Comparison of ENCODE assay signal across 8 mouse cellular contexts in the genomic region with DNA sequence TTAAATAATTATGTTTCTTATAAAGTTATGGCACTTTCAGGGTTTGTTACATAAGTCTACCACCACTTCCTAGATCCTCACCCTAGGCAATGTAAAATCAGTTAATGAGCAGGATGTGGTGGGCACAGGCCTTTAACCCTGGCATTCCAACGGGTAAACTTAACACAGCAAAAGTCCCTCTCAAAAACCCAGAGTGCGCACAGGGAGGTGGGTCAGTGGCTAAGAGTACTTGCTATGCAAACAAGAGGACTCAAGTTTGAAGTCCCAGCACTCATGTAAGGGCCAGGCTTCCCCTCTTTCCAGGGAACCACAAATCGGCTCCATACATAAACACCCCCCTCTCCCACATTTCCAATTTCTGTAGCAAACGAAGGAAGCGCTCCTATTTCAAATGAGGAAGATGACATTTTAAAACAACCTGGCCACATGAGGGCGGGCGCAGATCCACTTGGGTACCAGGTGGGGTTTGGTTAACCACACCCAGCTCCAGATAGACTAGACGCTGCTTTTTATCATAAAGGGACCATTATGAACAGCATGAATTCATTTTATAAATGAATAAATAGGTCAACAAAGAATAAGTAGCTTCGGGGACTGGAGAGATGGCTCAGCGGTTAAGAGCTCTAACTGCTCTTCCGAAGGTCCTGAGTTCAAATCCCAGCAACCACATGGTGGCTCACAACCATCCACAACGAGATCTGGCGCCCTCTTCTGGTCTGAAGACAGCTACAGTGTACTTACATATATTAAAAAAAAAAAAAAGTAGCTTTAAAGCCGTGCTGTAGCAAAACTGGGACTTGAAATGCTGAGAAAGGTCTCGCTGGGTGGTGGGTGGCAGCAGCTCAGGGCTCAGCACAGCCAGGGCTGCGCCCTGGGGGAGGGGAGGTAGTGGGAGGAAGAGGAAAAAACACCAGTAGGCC. TPM values are rescaled to one million over a fixed set of nuclear protein-coding genes. Genes with fewer than 3 reads are reported as not detected.
DNase-seq lines count a peak whose midpoint lies in the region; TF ChIP-seq lines count a peak whose summit lies in the region.

No protein-coding gene starts in this region.

- H3K4me3 ChIP-seq in gastrocnemius, adult 2 months, result peak overlapping the region; percentile 80
- no peak overlapping the region for H3K4me3 ChIP-seq in brown adipose tissue, adult 24 weeks (ENCODE audit: insufficient read depth, low read depth, low read length)

- intact Hi-C loops in gastrocnemius, adult 2 months (cut with DNase I), result no loop called here
- intact Hi-C loops in gastrocnemius, postnatal 14 days (cut with DNase I; ENCODE audit: low total_unique reads), result no loop called here

- H3K4me1 ChIP-seq in brown adipose tissue, adult 24 weeks (ENCODE audit: control insufficient read depth, insufficient read depth, insufficient read length, low read length), result peaks cover 15% of the 10 kb centered on the region

- peak overlapping the region; percentile 100 for H3K27ac ChIP-seq in gastrocnemius, adult 2 months
- peak overlapping the region; percentile 99 for H3K27ac ChIP-seq in brown adipose tissue, adult 24 weeks (replicated peaks; ENCODE audit: low read depth, low read length)

- peak; percentile 31; the same call in 1 of the 2 replicates for TF ChIP-seq CTCF in gastrocnemius, adult 2 months (IDR thresholded peaks at IDR 0.05)

- DNase-seq in gastrocnemius, adult 2 months, result no peak
- no peak for DNase-seq in gastrocnemius, postnatal 14 days
- peak; percentile 70 for DNase-seq in A20 (ENCODE audit: low read depth, low spot score)
- peak; percentile 24 to 69 for DNase-seq in kidney, postnatal 25 days
- peak; percentile 41 for DNase-seq in retina, embryonic 14.5 days (ENCODE audit: low spot score)
- DNase-seq in urinary bladder, postnatal 14 days (ENCODE audit: low spot score), result no peak
- DNase-seq in adrenal gland, postnatal 4 days (ENCODE audit: low spot score in 2 of 2), result no peak

RNA-seq across cellular contexts. Expression of a gene that starts 10.5 kb away (rescaled TPM):
- 1,000 to 10,000 TPM; 1,223 to 1,379 TPM for total RNA-seq in gastrocnemius, adult 2 months (2021)
- total RNA-seq in gastrocnemius, postnatal 14 days (2021), result 1,000 to 10,000 TPM; 1,017 to 1,171 TPM
- polyA plus RNA-seq in brown adipose tissue, adult 24 weeks (2012; ENCODE audit: insufficient read depth, insufficient read length, missing spikeins), result 10.1 and 21.6 TPM in 2 replicates
- 10 to 100 TPM; 16.5 to 34.7 TPM for total RNA-seq in adrenal gland, postnatal 4 days (2021)

RNA-seq across cellular contexts. Expression of a gene that starts 10.7 kb away (rescaled TPM):
- total RNA-seq in gastrocnemius, adult 2 months (2021), result 100 to 1,000 TPM; 301 to 553 TPM
- 100 to 1,000 TPM; 490 to 594 TPM for total RNA-seq in gastrocnemius, postnatal 14 days (2021)
- 287 and 322 TPM in 2 replicates for polyA plus RNA-seq in brown adipose tissue, adult 24 weeks (2012; ENCODE audit: insufficient read depth, insufficient read length, missing spikeins)
- 100 to 1,000 TPM; 315 to 317 TPM for total RNA-seq in adrenal gland, postnatal 4 days (2021)

Comparison
In these comparisons a context has a peak if more than half of its experiments do, and no peak if none do; other contexts are left out.
1. DNase-seq: peak in A20 (single experiment), kidney, postnatal 25 days (2 of 2) and retina, embryonic 14.5 days (single experiment); none in gastrocnemius, adult 2 months (single experiment), gastrocnemius, postnatal 14 days (single experiment), urinary bladder, postnatal 14 days (single experiment) and adrenal gland, postnatal 4 days (0 of 2).
2. RNA of a gene that starts 10.5 kb away (total RNA-seq): 1,223 to 1,379 TPM in gastrocnemius, adult 2 months and 1,017 to 1,171 TPM in gastrocnemius, postnatal 14 days; 16.5 to 34.7 TPM in adrenal gland, postnatal 4 days; every median in the first group is over 10 times any median in the second.